In genomic region chr19:32752357-32752756, GRCm38 (mm10) we compare ENCODE assay signal across 25 mouse cellular contexts. TPM values are rescaled to one million over a fixed set of nuclear protein-coding genes. Genes with fewer than 3 reads are reported as not detected.
DNase-seq lines count a peak whose midpoint lies in the region; ATAC-seq and TF ChIP-seq lines count a peak whose summit lies in the region.
"Had no signal": no experiment of that assay in that cellular context is flagged by ENCODE, and none has a peak within 500 bp of the region (broad histone marks: within the 10 kb centered on the region; RNA-seq: fewer than 3 reads in every experiment).

No protein-coding gene starts in this region.

- TF ChIP-seq CTCF in C2C12 (IDR thresholded peaks at IDR 0.05; ENCODE audit: control insufficient read depth, insufficient read depth, insufficient read length) = no peak
- no peak for TF ChIP-seq CTCF in forebrain, postnatal 0 days (IDR thresholded peaks at IDR 0.05; ENCODE audit: low read depth)

- H3K4me1 ChIP-seq in forebrain, postnatal 0 days (ENCODE audit: insufficient read depth) = no peaks in the 10 kb centered on the region

- no peak overlapping the region for H3K4me3 ChIP-seq in C2C12 (ENCODE audit: insufficient read depth, poor library complexity, severe bottlenecking)
- no peak overlapping the region for H3K4me3 ChIP-seq in forebrain, postnatal 0 days (ENCODE audit: low read depth, low read length)
- H3K4me3 ChIP-seq: embryonic facial prominence, embryonic 13.5 days; embryonic facial prominence, embryonic 15.5 days; erythroblast, embryonic 14.5 days; forebrain, embryonic 10.5 days; forebrain, embryonic 12.5 days had no signal

- 94% methylated on average over 6 of the region's 6 CpGs for WGBS in forebrain, postnatal 0 days

- no peaks in the 10 kb centered on the region for H3K27me3 ChIP-seq in C2C12 (ENCODE audit: control insufficient read depth, insufficient read depth, insufficient read length)
- H3K27me3 ChIP-seq in forebrain, postnatal 0 days (ENCODE audit: insufficient read depth, low read length) = no peaks in the 10 kb centered on the region

- peak; percentile 23 for DNase-seq in adrenal gland, adult 2 months
- DNase-seq in adrenal gland, adult 8-10 months = no peak
- DNase-seq in 3T3-L1 (ENCODE audit: low read depth, low spot score) (peak; percentile 60), NIH3T3 (ENCODE audit: low read depth) (peak; percentile 73)
- no peak for DNase-seq in forebrain, postnatal 0 days
- DNase-seq in frontal cortex, postnatal 14 days (ENCODE audit: low spot score in 2 of 2) = no peak
- DNase-seq: adrenal gland, postnatal 10 days; adrenal gland, postnatal 25 days; B cell, adult 2 months; cerebellum, adult 11 months; cerebellum, adult 18-20 months; cerebellum, adult 8-10 months; cerebellum, adult 9-11 months; cerebellum, postnatal 14 days; cerebellum, postnatal 36 days; embryo, embryonic 11 days had no signal

- no peak overlapping the region for H3ac ChIP-seq in C2C12 (ENCODE audit: control insufficient read depth, insufficient read length, low read depth)

- H3K27ac ChIP-seq in forebrain, postnatal 0 days (ENCODE audit: low read depth, low read length) = no peak overlapping the region
- H3K27ac ChIP-seq: embryonic facial prominence, embryonic 13.5 days; embryonic facial prominence, embryonic 15.5 days; forebrain, embryonic 10.5 days; forebrain, embryonic 12.5 days had no signal

- H3K9ac ChIP-seq in forebrain, postnatal 0 days = no peak overlapping the region
- H3K9ac ChIP-seq: embryonic facial prominence, embryonic 13.5 days; embryonic facial prominence, embryonic 15.5 days; forebrain, embryonic 12.5 days had no signal

- H3K4me2 ChIP-seq in forebrain, postnatal 0 days (ENCODE audit: low read depth) = no peak overlapping the region
- H3K4me2 ChIP-seq: embryonic facial prominence, embryonic 13.5 days; embryonic facial prominence, embryonic 15.5 days; forebrain, embryonic 12.5 days had no signal

- H3K79me2 ChIP-seq in C2C12 (ENCODE audit: control insufficient read depth, insufficient read depth) = no peaks in the 10 kb centered on the region

- no peaks in the 10 kb centered on the region for H3K9me3 ChIP-seq in forebrain, postnatal 0 days (ENCODE audit: low read length)
- H3K9me3 ChIP-seq: embryonic facial prominence, embryonic 13.5 days; embryonic facial prominence, embryonic 15.5 days; forebrain, embryonic 10.5 days; forebrain, embryonic 12.5 days; G1E had no signal

- H3K79me3 ChIP-seq in C2C12 (ENCODE audit: low read depth) = no peaks in the 10 kb centered on the region

- H3K36me3 ChIP-seq in C2C12 (ENCODE audit: control insufficient read depth, insufficient read depth) = no peaks in the 10 kb centered on the region
- H3K36me3 ChIP-seq in forebrain, postnatal 0 days (ENCODE audit: insufficient read depth) = no peaks in the 10 kb centered on the region
- H3K36me3 ChIP-seq: embryonic facial prominence, embryonic 13.5 days; embryonic facial prominence, embryonic 15.5 days; forebrain, embryonic 10.5 days; forebrain, embryonic 12.5 days; G1E had no signal

- no peak for ATAC-seq in forebrain, postnatal 0 days
- ATAC-seq: forebrain, embryonic 14.5 days; forebrain, embryonic 16.5 days had no signal

TF ChIP-seq in C2C12, 6 proteins besides CTCF, POLR2A, EP300 and RAD21:
- TF ChIP-seq MAX (IDR thresholded peaks at IDR 0.05) = no peak
- TF ChIP-seq CEBPB (IDR thresholded peaks at IDR 0.05; ENCODE audit: low read depth) = peak; percentile 22
- no peak for TF ChIP-seq MYOD1 (IDR thresholded peaks at IDR 0.05; ENCODE audit: control insufficient read depth, insufficient read length, low read depth)
- TF ChIP-seq MYOG (IDR thresholded peaks at IDR 0.05; ENCODE audit: control insufficient read depth, extremely low read depth, insufficient read length) = no peak

RNA-seq across cellular contexts. Expression of gene Pten, which starts 4.9 kb away (rescaled TPM):
- total RNA-seq in adrenal gland, adult 2 months (2021) = 10 to 100 TPM; 71.3 to 76.2 TPM
- polyA plus RNA-seq in adrenal gland, adult 2 months (2012; rRNA removed) = 25.5 and 38.3 TPM in 2 replicates
- 10 to 100 TPM; 65.2 to 83.9 (median 75.7) TPM for total RNA-seq in adrenal gland, adult 8-10 months (2022)
- 9.6 TPM for polyA plus RNA-seq in C2C12 (2012; fragmentation: generic; extraction: Trizol)
- total RNA-seq in forebrain, postnatal 0 days (2014; rRNA removed) = 105 and 122 TPM in 2 replicates
- polyA plus RNA-seq in forebrain, postnatal 0 days (2015; fragmentation: Nextera tagmentation; extraction: Ambion mirVana) = 10.0 and 12.3 TPM in 2 replicates

RNA-seq across cellular contexts. Expression of gene Atad1, which starts 12.8 kb away (rescaled TPM):
- total RNA-seq in adrenal gland, adult 2 months (2021) = 10 to 100 TPM; 79.1 to 86.3 TPM
- 1.6 and 2.0 TPM in 2 replicates for polyA plus RNA-seq in adrenal gland, adult 2 months (2012; rRNA removed)
- total RNA-seq in adrenal gland, adult 8-10 months (2022) = 10 to 100 TPM; 75.4 to 88.7 (median 82.5) TPM
- polyA plus RNA-seq in C2C12 (2012; fragmentation: generic; extraction: Trizol) = 10.4 TPM
- total RNA-seq in forebrain, postnatal 0 days (2014; rRNA removed) = 135 and 173 TPM in 2 replicates
- 119 and 121 TPM in 2 replicates for polyA plus RNA-seq in forebrain, postnatal 0 days (2015; fragmentation: Nextera tagmentation; extraction: Ambion mirVana)

Comparison
In these comparisons a context has a peak if more than half of its experiments do, and no peak if none do; other contexts are left out.
1. DNase-seq: peak in adrenal gland, adult 2 months (single experiment), 3T3-L1 (single experiment) and NIH3T3 (single experiment); none in adrenal gland, adult 8-10 months (single experiment), forebrain, postnatal 0 days (single experiment) and frontal cortex, postnatal 14 days (0 of 2).